Mouse (Mus musculus) lung, embryonic 14.5 days (tissue): ENCODE measurements around the gene Camk1d. TPM values are rescaled to one million over a fixed set of nuclear protein-coding genes. Genes with fewer than 3 reads are reported as not detected.
"Not testable (repeated sequence)": the region's sequence is repeated elsewhere in the genome, so short reads cannot be mapped to it uniquely, and the experiment has no call there.

Experiments used
- ATAC-seq: fragments of 200-750 bp; cut with Nextera tagmentation; 2 replicates; pipeline ENCODE4 v1.8.0; 2017; ENCODE audit warnings: mild to moderate bottlenecking, moderate TSS enrichment, moderate library complexity; ENCODE audit not compliant: insufficient read depth
- DNase-seq: peaks from one replicate; pipeline ENCODE4 v3.0.0-alpha.2; 2015
- H3K27ac ChIP-seq: fragments of 300-500 bp; sonication (generic); 2 replicates; pipeline ENCODE4 v1.5.1; 2014; ENCODE audit warnings: low read depth, mild to moderate bottlenecking, moderate library complexity
- H3K27me3 ChIP-seq: fragments of 300-500 bp; sonication (generic); 2 replicates; pipeline ENCODE4 v1.6.1; 2014; ENCODE audit warnings: low read length, control low read depth; ENCODE audit not compliant: insufficient read depth
- H3K36me3 ChIP-seq: fragments of 300-500 bp; sonication (generic); 2 replicates; pipeline ENCODE4 v1.6.1; 2014; ENCODE audit warnings: control low read depth; ENCODE audit not compliant: insufficient read depth
- H3K4me1 ChIP-seq: fragments of 300-500 bp; sonication (generic); 2 replicates; pipeline ENCODE4 v1.6.1; 2014; ENCODE audit warnings: antibody characterized with exemption, control low read depth; ENCODE audit not compliant: insufficient read depth
- H3K4me2 ChIP-seq: fragments of 300-500 bp; sonication (generic); 2 replicates; pipeline ENCODE4 v1.6.1; 2014; ENCODE audit warnings: mild to moderate bottlenecking
- H3K4me3 ChIP-seq: fragments of 300-500 bp; sonication (generic); 2 replicates; pipeline ENCODE4 v1.5.1; 2014; ENCODE audit warnings: low read depth, low read length
- H3K9ac ChIP-seq: fragments of 300-500 bp; sonication (generic); 2 replicates; pipeline ENCODE4 v1.6.1; 2014
- H3K9me3 ChIP-seq: fragments of 300-500 bp; sonication (generic); 2 replicates; pipeline ENCODE4 v1.6.1; 2016; ENCODE audit warnings: low read depth, low read length, control low read depth
- CTCF ChIP-seq: IDR thresholded peaks from 2 replicates; pipeline ENCODE4 v1.5.1; 2016; ENCODE audit warnings: antibody characterized with exemption, low read depth
- whole genome bisulfite sequencing: fragments of 180-500 bp; shearing (Covaris S2); extraction: QIAGEN DNeasy Blood & Tissue Kit; methylation state at CpG from one replicate; pipeline ENCODE4 v1.1.7; 2014; 5-methylcytosine and 5-hydroxymethylcytosine counted together
- polyA plus RNA-seq: library from polyadenylated mRNA; unstranded; fragments of >200 nt; fragmentation: Nextera tagmentation; extraction: Ambion mirVana; gene quantifications from 2 replicates; pipeline ENCODE4 v1.2.1, GENCODE M21; 2014

Gene Camk1d
- polyA plus RNA-seq, 1 experiment from 2014 or later: 2.9 TPM

- Histone ChIP-seq H3K4me2 (no peak overlapping the region), H3K9me3 (no peaks in the 10 kb centered on the region), H3K9ac (no peak overlapping the region), H3K27ac (no peak overlapping the region), H3K4me3 (no peak overlapping the region), H3K4me1 (no peaks in the 10 kb centered on the region), H3K27me3 (no peaks in the 10 kb centered on the region), H3K36me3 (no peaks in the 10 kb centered on the region)
- TF ChIP-seq CTCF: no peak
- DNase-seq (no peak), ATAC-seq (no peak)
- 86% methylated on average over 5 of the region's 5 CpGs for WGBS
Observed at GRCm38 (mm10) chr2:5566611-5567010, 147.7 kb downstream of the Camk1d start.

GRCm38 (mm10) chr2:5563685-5564084 is 150.6 kb downstream of the Camk1d start:
- DNase-seq (no peak), ATAC-seq (no peak)
- no peak overlapping the region for H3K9ac ChIP-seq
- no peak overlapping the region for H3K4me3 ChIP-seq
- no peaks in the 10 kb centered on the region for H3K4me1 ChIP-seq
- H3K27me3 ChIP-seq: no peaks in the 10 kb centered on the region
- no peaks in the 10 kb centered on the region for H3K36me3 ChIP-seq
- WGBS: 71% methylated on average over 4 of the region's 4 CpGs
- no peak overlapping the region for H3K27ac ChIP-seq
- no peaks in the 10 kb centered on the region for H3K9me3 ChIP-seq
- TF ChIP-seq CTCF: no peak
- no peak overlapping the region for H3K4me2 ChIP-seq

DNA sequence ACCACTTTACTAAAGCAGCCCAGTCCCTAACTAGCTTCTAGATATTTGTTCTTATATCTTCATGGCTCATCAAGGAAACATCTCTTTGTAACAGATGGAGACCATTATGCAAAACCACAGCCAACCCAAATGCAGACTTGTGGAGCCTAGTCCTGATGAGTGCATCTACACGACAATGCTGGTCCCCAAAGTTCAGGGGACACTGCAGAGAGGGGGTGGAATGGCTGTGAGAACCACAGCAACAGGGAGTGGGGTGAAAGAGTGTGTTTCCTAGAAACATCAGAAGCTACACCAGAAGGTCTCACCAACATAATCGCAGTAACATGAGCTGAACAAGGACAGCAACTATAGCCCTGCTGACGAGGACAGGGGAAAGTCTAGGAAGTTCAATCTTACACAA is 152.9 kb downstream of the Camk1d start:
- no peak overlapping the region for H3K27ac ChIP-seq
- no peak for ATAC-seq
- no peak overlapping the region for H3K4me2 ChIP-seq
- H3K27me3 ChIP-seq: no peaks in the 10 kb centered on the region
- TF ChIP-seq CTCF: no peak
- DNase-seq: no peak
- no peaks in the 10 kb centered on the region for H3K9me3 ChIP-seq
- WGBS: 94% methylated on average over 3 of the region's 3 CpGs
- H3K4me1 ChIP-seq: no peaks in the 10 kb centered on the region
- no peak overlapping the region for H3K9ac ChIP-seq
- H3K4me3 ChIP-seq: no peak overlapping the region
- H3K36me3 ChIP-seq: no peaks in the 10 kb centered on the region

DNA sequence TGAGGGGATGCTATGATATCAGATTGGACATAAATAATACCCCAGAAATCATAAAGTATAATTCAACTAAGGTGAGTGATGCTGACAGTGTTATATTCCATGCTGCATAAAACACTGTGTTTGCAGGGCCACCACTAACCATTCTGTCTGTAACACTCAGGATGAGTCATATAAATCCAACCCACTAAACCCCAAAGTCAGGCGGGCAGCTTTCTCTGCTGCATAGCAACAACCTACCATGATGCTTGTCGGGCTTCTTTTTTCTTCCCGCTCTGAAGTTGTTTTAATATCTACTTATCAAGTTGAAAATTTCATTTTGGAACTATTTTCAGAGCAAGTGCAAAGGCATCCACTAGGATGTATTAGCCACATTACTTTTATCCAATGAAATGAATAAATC is 161.1 kb downstream of the Camk1d start:
- ATAC-seq (no peak), DNase-seq (no peak)
- Histone ChIP-seq H3K9me3 (no peaks in the 10 kb centered on the region), H3K9ac (no peak overlapping the region), H3K4me2 (no peak overlapping the region), H3K27me3 (no peaks in the 10 kb centered on the region), H3K4me1 (no peaks in the 10 kb centered on the region), H3K27ac (no peak overlapping the region), H3K4me3 (no peak overlapping the region), H3K36me3 (no peaks in the 10 kb centered on the region)
- 90% methylated on average over 3 of the region's 3 CpGs for WGBS
- no peak for TF ChIP-seq CTCF

DNA sequence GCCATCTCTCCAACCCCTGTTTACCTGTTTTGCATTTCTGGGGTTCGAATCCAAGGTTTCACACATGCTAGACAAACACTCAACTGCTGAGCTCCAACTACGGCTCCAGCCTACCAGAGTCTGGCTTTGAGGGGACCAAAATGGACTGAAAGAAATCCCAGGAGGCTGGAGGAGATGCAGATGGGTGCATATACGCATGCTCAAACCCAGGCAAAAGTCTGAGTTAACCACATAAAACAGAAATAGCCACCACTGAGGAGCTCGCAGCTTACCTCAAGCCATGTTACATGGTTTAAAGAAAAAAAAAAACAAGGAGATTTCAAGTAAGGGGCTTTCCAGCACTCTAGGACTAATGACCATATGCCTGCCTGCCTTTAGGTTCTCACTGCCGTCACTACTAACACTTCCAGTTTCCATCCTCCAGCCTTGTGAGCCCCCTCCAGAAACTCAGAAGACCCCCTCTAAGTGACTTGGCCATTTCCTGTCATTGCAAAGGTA is 162.5 kb downstream of the Camk1d start:
- no peak overlapping the region for H3K4me2 ChIP-seq

DNA sequence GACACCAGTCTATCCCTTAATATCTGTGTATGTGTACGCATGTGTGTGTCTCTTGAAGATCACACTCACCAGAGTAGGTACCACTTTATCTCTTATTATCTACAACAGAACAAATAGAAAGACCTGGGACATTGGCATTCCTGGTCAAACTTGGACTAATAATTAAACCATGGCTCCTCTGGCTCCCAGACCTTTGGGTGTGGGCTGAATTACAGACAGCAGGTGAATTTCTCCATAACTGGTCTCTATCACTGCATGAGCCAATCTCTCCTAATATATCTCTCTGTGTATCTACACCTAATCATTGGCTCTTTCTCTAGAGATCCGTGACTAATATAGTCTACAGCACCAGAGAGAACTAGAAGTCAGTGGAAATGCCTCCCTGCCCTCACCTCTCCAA is 165.0 kb downstream of the Camk1d start:
- 75% methylated on average over 2 of the region's 2 CpGs for WGBS
- H3K9ac ChIP-seq: no peak overlapping the region
- no peaks in the 10 kb centered on the region for H3K36me3 ChIP-seq
- no peaks in the 10 kb centered on the region for H3K9me3 ChIP-seq
- ATAC-seq: no peak
- H3K27me3 ChIP-seq: no peaks in the 10 kb centered on the region
- no peak overlapping the region for H3K27ac ChIP-seq
- DNase-seq: no peak
- no peak overlapping the region for H3K4me2 ChIP-seq
- H3K4me3 ChIP-seq: no peak overlapping the region
- TF ChIP-seq CTCF: no peak
- H3K4me1 ChIP-seq: no peaks in the 10 kb centered on the region

More for the DNA sequence above, 162.5 kb downstream of the Camk1d start:
- WGBS: 87% methylated on average over 5 of the region's 5 CpGs
- no peaks in the 10 kb centered on the region for H3K9me3 ChIP-seq
- no peaks in the 10 kb centered on the region for H3K27me3 ChIP-seq
- H3K36me3 ChIP-seq: no peaks in the 10 kb centered on the region
- DNase-seq (no peak), ATAC-seq (no peak)
- H3K9ac ChIP-seq: no peak overlapping the region
- H3K4me1 ChIP-seq: no peaks in the 10 kb centered on the region
- TF ChIP-seq CTCF: no peak
- no peak overlapping the region for H3K27ac ChIP-seq
- no peak overlapping the region for H3K4me3 ChIP-seq

GRCm38 (mm10) chr2:5548872-5549271 is 165.4 kb downstream of the Camk1d start:
- no peaks in the 10 kb centered on the region for H3K36me3 ChIP-seq
- no peak overlapping the region for H3K9ac ChIP-seq
- ATAC-seq (no peak), DNase-seq (no peak)
- H3K27ac ChIP-seq: no peak overlapping the region
- H3K4me3 ChIP-seq: no peak overlapping the region
- no peaks in the 10 kb centered on the region for H3K27me3 ChIP-seq
- TF ChIP-seq CTCF: no peak
- H3K4me1 ChIP-seq: no peaks in the 10 kb centered on the region
- H3K4me2 ChIP-seq: no peak overlapping the region
- 91% methylated on average over 4 of the region's 4 CpGs for WGBS
- H3K9me3 ChIP-seq: no peaks in the 10 kb centered on the region

DNA sequence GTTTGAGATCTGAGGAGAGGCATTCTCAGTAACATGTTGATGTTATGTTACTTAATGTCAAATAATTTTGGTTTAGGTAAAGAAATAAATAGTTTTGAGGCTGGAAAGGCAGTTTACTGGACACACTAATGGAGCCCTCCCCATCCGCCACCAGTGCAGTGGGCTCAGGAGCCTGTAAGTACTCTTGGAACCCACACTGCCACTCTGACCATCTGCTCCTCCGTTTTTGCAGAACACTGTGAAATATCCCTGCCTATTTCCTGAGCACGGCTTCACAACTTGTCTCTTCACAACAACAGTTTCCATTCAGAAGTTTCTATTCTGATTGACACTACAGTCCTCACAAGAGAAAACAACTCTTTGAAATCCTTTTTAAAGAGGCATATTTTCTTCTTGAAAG is 173.4 kb downstream of the Camk1d start:
- WGBS: 74% methylated on average over 3 of the region's 3 CpGs
- no peak for TF ChIP-seq CTCF

DNA sequence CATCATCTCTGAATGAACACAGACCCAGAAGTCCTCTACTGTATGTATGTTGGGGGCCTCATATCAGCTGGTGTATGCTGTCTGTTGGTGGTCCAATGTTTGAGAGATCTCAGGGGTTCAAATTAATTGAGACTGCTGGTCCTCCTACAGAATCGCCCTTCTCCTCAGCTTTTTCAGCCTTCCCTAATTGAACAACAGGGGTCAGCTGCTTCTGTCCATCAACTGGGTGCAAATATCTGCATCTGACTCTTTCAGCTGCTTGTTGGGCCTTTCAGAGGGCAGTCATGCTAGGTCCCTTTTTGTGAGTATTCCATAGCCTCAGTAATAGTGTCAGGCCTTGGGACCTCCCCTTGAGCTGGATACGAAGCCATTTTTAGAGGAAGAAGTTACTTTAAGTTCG is 174.4 kb downstream of the Camk1d start:
- H3K4me3 ChIP-seq, H3K9ac ChIP-seq, H3K27ac ChIP-seq, H3K4me1 ChIP-seq, H3K9me3 ChIP-seq, ATAC-seq, H3K36me3 ChIP-seq, H3K27me3 ChIP-seq, DNase-seq, H3K4me2 ChIP-seq: not testable (repeated sequence)
- 61% methylated on average over 3 of the region's 3 CpGs for WGBS

More for the DNA sequence above, 173.4 kb downstream of the Camk1d start:
- Histone ChIP-seq H3K27ac (no peak overlapping the region), H3K4me2 (no peak overlapping the region), H3K4me1 (no peaks in the 10 kb centered on the region), H3K27me3 (no peaks in the 10 kb centered on the region), H3K36me3 (no peaks in the 10 kb centered on the region), H3K9me3 (no peaks in the 10 kb centered on the region), H3K9ac (no peak overlapping the region), H3K4me3 (no peak overlapping the region)
- ATAC-seq (no peak), DNase-seq (no peak)
